Mouse (Mus musculus) CH12F3 (cell line): Measurements from ENCODE around the gene Fam171a2.
"Not testable (repeated sequence)": the region's sequence is repeated elsewhere in the genome, so short reads cannot be mapped to it uniquely, and the experiment has no call there.

Experiments
- in situ Hi-C: fragments of 300-500 bp; cut with MboI; formaldehyde crosslinking; loops from 2 replicates; pipeline ENCODE4 v1.14.3; 2020; ENCODE audit warnings: low sequenced_read_pairs

The Fam171a2 gene

GRCm38 (mm10) chr11:102396671-102397141, 50.8 kb downstream of the Fam171a2 start:
- in situ Hi-C loops: no loop called here

- in situ Hi-C loops: no loop called here
These were observed 51.2 kb downstream of the Fam171a2 start for GRCm38 (mm10) chr11:102396263-102396662.

- in situ Hi-C loops: no loop called here
These were observed 52.2 kb downstream of the Fam171a2 start for GRCm38 (mm10) chr11:102395250-102395649.

GRCm38 (mm10) chr11:102394421-102395124, 52.9 kb downstream of the Fam171a2 start:
- in situ Hi-C loops: no loop called here

GRCm38 (mm10) chr11:102393719-102394420, 53.6 kb downstream of the Fam171a2 start:
- in situ Hi-C loops: no loop called here

- in situ Hi-C loops: no loop called here
These were observed 54.2 kb downstream of the Fam171a2 start, which contains the start of gene Rundc3a for GRCm38 (mm10) chr11:102393238-102393634. Gene Rundc3a, plus strand, starts transcription at chr11:102393403.

GRCm38 (mm10) chr11:102392441-102393237, 54.8 kb downstream of the Fam171a2 start:
- in situ Hi-C loops: no loop called here

- in situ Hi-C loops: not testable (repeated sequence)
These were observed 58.0 kb downstream of the Fam171a2 start for GRCm38 (mm10) chr11:102389436-102389835.
